In genomic region chr2:154893045-154893385, GRCm38 (mm10) we compare ENCODE assay signal across 8 mouse cellular contexts. TPM values are rescaled to one million over a fixed set of nuclear protein-coding genes. Genes with fewer than 3 reads are reported as not detected.
A peak's percentile ranks its signal among the peaks of the same experiment; 100 is the strongest.
DNase-seq lines count a peak whose midpoint lies in the region; ATAC-seq and TF ChIP-seq lines count a peak whose summit lies in the region.

No protein-coding gene starts in this region.

- intact Hi-C loops in heart, postnatal 14 days (cut with DNase I), result loop anchor here (5.0 kb wide), 1 partner anchor 91 kb away; no protein-coding TSS in a partner anchor

- peaks cover 45% of the 10 kb centered on the region for H3K79me3 ChIP-seq in C2C12 (ENCODE audit: low read depth)

- H3K36me3 ChIP-seq in heart, embryonic 10.5 days, result peaks cover 8% of the 10 kb centered on the region
- peaks cover 26% of the 10 kb centered on the region for H3K36me3 ChIP-seq in C2C12 (ENCODE audit: control insufficient read depth, insufficient read depth)
- no peaks in the 10 kb centered on the region for H3K36me3 ChIP-seq in forebrain, embryonic 11.5 days (ENCODE audit: control insufficient read depth, insufficient read depth, low read length)
- H3K36me3 ChIP-seq in liver, embryonic 13.5 days, result peaks cover 14% of the 10 kb centered on the region

- no peaks in the 10 kb centered on the region for H3K27me3 ChIP-seq in heart, embryonic 10.5 days (ENCODE audit: insufficient read depth, poor library complexity, severe bottlenecking)
- H3K27me3 ChIP-seq in C2C12 (ENCODE audit: control insufficient read depth, insufficient read depth, insufficient read length), result no peaks in the 10 kb centered on the region
- no peaks in the 10 kb centered on the region for H3K27me3 ChIP-seq in forebrain, embryonic 11.5 days (ENCODE audit: control insufficient read depth, insufficient read depth, low read length)
- peaks cover under 1% of the 10 kb centered on the region; the same call in 1 of the 2 replicates for H3K27me3 ChIP-seq in liver, embryonic 13.5 days

- peaks cover 47% of the 10 kb centered on the region for H3K79me2 ChIP-seq in C2C12 (ENCODE audit: control insufficient read depth, insufficient read depth)

- H3K9ac ChIP-seq in forebrain, embryonic 11.5 days (ENCODE audit: low read length), result peak overlapping the region; percentile 13; the same call in 1 of the 2 replicates
- peak overlapping the region; percentile 73 for H3K9ac ChIP-seq in liver, embryonic 13.5 days

- peaks cover 13% of the 10 kb centered on the region for H3K4me1 ChIP-seq in heart, embryonic 10.5 days
- H3K4me1 ChIP-seq in forebrain, embryonic 11.5 days (replicated peaks; ENCODE audit: control insufficient read depth, insufficient read depth, low read length), result peaks cover 2% of the 10 kb centered on the region; the same call in 1 of the 2 replicates
- peaks cover 30% of the 10 kb centered on the region for H3K4me1 ChIP-seq in liver, embryonic 13.5 days (replicated peaks)

- TF ChIP-seq CTCF in C2C12 (IDR thresholded peaks at IDR 0.05; ENCODE audit: control insufficient read depth, insufficient read depth, insufficient read length), result no peak

- H3K4me3 ChIP-seq in heart, embryonic 10.5 days, result peak overlapping the region; percentile 92
- H3K4me3 ChIP-seq in C2C12 (ENCODE audit: insufficient read depth, poor library complexity, severe bottlenecking), result no peak overlapping the region
- peak overlapping the region; percentile 95 for H3K4me3 ChIP-seq in forebrain, embryonic 11.5 days (ENCODE audit: low read depth, low read length)
- H3K4me3 ChIP-seq in liver, embryonic 13.5 days (replicated peaks), result peak overlapping the region; percentile 95

- 11% methylated on average over 12 of the region's 12 CpGs for WGBS in heart, embryonic 10.5 days
- 13% methylated on average over 12 of the region's 12 CpGs for WGBS in forebrain, embryonic 11.5 days
- 11% methylated on average over 12 of the region's 12 CpGs for WGBS in liver, embryonic 13.5 days (ENCODE audit: insufficient replicate concordance)

- peak overlapping the region; percentile 46 for H3ac ChIP-seq in C2C12 (ENCODE audit: control insufficient read depth, insufficient read length, low read depth)

- no peaks in the 10 kb centered on the region for H3K9me3 ChIP-seq in heart, embryonic 10.5 days
- H3K9me3 ChIP-seq in forebrain, embryonic 11.5 days (ENCODE audit: control insufficient read depth, low read length), result no peaks in the 10 kb centered on the region
- H3K9me3 ChIP-seq in liver, embryonic 13.5 days (replicated peaks), result no peaks in the 10 kb centered on the region

- peak overlapping the region; percentile 93 for H3K27ac ChIP-seq in heart, embryonic 10.5 days
- H3K27ac ChIP-seq in forebrain, embryonic 11.5 days (ENCODE audit: low read depth, low read length), result no peak overlapping the region
- peak overlapping the region; percentile 50; the same call in 1 of the 2 replicates for H3K27ac ChIP-seq in liver, embryonic 13.5 days

- DNase-seq in heart, embryonic 10.5 days (ENCODE audit: low spot score), result no peak
- DNase-seq in heart, postnatal 14 days, result no peak
- no peak for DNase-seq in forebrain, embryonic 11.5 days (ENCODE audit: low spot score)
- DNase-seq in liver, embryonic 13.5 days, result no peak
- DNase-seq in yolk sac, embryonic 10.5 days (ENCODE audit: low spot score), result no peak
- no peak for DNase-seq in adrenal gland, adult 8-10 months
- no peak for DNase-seq in layer of hippocampus, adult 8-10 months (ENCODE audit: low spot score in 2 of 2)

- peak; percentile 23; the same call in 1 of the 2 replicates for ATAC-seq in forebrain, embryonic 11.5 days (replicated peaks; ENCODE audit: low FRiP score)
- peak; percentile 2; the same call in 1 of the 2 replicates for ATAC-seq in liver, embryonic 13.5 days (ENCODE audit: low read depth)

- peak overlapping the region; percentile 50 for H3K4me2 ChIP-seq in forebrain, embryonic 11.5 days (ENCODE audit: low read depth, low read length, severe bottlenecking)
- H3K4me2 ChIP-seq in liver, embryonic 13.5 days, result peak overlapping the region; percentile 81

TF ChIP-seq in C2C12, 6 proteins besides CTCF, POLR2A, EP300 and RAD21:
- TF ChIP-seq MYOG (IDR thresholded peaks at IDR 0.05; ENCODE audit: control insufficient read depth, extremely low read depth, insufficient read length) (no peak), CEBPB (IDR thresholded peaks at IDR 0.05; ENCODE audit: low read depth) (no peak), MAX (IDR thresholded peaks at IDR 0.05) (no peak), USF1 (IDR thresholded peaks at IDR 0.05; ENCODE audit: low read depth) (no peak), FOSL1 (IDR thresholded peaks at IDR 0.05; ENCODE audit: insufficient read depth, low read length, poor library complexity, severe bottlenecking) (no peak), MYOD1 (IDR thresholded peaks at IDR 0.05; ENCODE audit: control insufficient read depth, insufficient read length, low read depth) (no peak)

RNA-seq across cellular contexts. Expression of gene Eif2s2, which starts 0.3 kb away (rescaled TPM):
- polyA plus RNA-seq in heart, embryonic 10.5 days (2016; fragmentation: Nextera tagmentation; extraction: Ambion mirVana), result 81.0 and 84.0 TPM in 2 replicates
- total RNA-seq in heart, postnatal 14 days (2021), result 10 to 100 TPM; 51.6 to 54.7 TPM
- 91.2 TPM for polyA plus RNA-seq in C2C12 (2012; fragmentation: generic; extraction: Trizol)
- 118 and 135 TPM in 2 replicates for polyA plus RNA-seq in forebrain, embryonic 11.5 days (2014; fragmentation: Nextera tagmentation; extraction: Ambion mirVana)
- polyA plus RNA-seq in liver, embryonic 13.5 days (2015; fragmentation: Nextera tagmentation; extraction: Ambion mirVana), result 106 and 130 TPM in 2 replicates
- total RNA-seq in adrenal gland, adult 8-10 months (2022), result 100 to 1,000 TPM in 2 of 4 experiments, 10 to 100 TPM in 2; 89.8 to 123 (median 98.0) TPM
- total RNA-seq in layer of hippocampus, adult 8-10 months (2022), result 10 to 100 TPM; 52.0 to 55.8 (median 52.8) TPM
